Mouse (Mus musculus): ENCODE results near the gene Gm28053.

DNA sequence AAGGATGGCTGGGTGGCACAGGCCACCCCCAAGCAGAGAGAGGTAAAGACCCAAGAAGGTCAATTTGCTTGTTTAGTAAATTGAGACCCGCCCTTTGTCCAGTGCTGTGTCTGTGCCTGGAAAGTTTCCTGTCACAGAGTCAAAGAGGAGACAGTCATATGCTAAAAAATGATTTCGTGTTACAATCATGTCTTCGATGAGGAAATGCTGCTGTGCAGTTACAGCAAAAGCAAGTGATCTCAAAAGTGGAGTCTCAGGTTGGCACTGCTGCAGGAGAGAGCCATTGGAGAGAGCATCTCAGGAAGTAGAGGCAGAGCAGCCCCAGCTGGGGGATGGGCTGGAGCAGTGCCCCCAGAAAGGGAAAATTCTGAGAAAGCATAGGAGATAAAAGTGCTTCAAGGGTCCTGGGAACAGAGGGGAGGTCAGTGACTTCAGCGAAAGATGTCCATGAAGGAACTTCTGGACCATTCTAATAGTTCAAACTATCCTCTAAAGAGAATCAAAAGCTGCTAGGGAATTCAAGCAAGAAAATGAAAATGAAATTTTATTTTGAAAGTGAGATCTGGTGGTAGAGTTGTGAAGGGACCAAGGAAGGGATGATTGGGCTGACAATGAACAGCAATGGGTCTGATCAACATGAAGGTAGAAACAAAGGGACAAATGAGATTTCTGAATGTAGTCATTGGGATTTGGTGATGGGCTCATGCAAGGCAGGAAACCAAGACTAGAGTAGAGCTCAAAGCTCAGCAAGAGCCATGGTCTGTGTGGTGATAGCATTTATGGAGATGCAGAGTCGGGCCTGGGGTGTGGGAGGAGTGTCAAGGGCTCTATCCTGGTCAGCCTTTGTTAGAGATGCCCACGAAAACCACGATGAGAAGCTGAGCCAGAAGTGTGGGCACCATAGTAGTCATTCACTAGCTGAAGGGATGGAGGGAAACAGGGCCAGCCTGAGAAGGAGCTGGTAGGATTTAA, 32.4 kb upstream of the Gm28053 start:
- TF ChIP-seq POLR2A (IDR thresholded peaks at IDR 0.05; ENCODE audit: low read depth, low read length) (no peak), CTCF (conservative IDR thresholded peaks at IDR 0.05; ENCODE audit: insufficient read depth, insufficient read length, low read depth, low read length) (no peak)
